Mouse (Mus musculus) kidney, embryonic 16.5 days (tissue): ENCODE data around the gene Rpl12. TPM values are rescaled to one million over a fixed set of nuclear protein-coding genes. Genes with fewer than 3 reads are reported as not detected.

Source experiments
- ATAC-seq: fragments of 200-750 bp; cut with Nextera tagmentation; 2 replicates; pipeline ENCODE4 v1.8.0; 2017; ENCODE audit warnings: moderate TSS enrichment; ENCODE audit not compliant: low FRiP score, low TSS enrichment
- H3K27ac ChIP-seq: fragments of 300-500 bp; sonication (generic); 2 replicates; pipeline ENCODE4 v1.5.1; 2014; ENCODE audit warnings: low read length
- H3K27me3 ChIP-seq: fragments of 300-500 bp; sonication (generic); 2 replicates; pipeline ENCODE4 v1.6.1; 2014; ENCODE audit warnings: low read length, control low read depth, mixed read lengths; ENCODE audit not compliant: insufficient read depth
- H3K36me3 ChIP-seq: fragments of 300-500 bp; sonication (generic); 2 replicates; pipeline ENCODE4 v1.6.1; 2014; ENCODE audit warnings: low read length, control low read depth, mixed read lengths; ENCODE audit not compliant: insufficient read depth
- H3K4me1 ChIP-seq: fragments of 300-500 bp; sonication (generic); 2 replicates; pipeline ENCODE4 v1.6.1; 2014; ENCODE audit warnings: low read length, control low read depth, mixed read lengths; ENCODE audit not compliant: insufficient read depth
- H3K4me2 ChIP-seq: fragments of 300-500 bp; sonication (generic); replicated peaks from 2 replicates; pipeline ENCODE4 v1.6.1; 2014; ENCODE audit warnings: low read depth, low read length
- H3K4me3 ChIP-seq: fragments of 300-500 bp; sonication (generic); 2 replicates; pipeline ENCODE4 v1.5.1; 2014; ENCODE audit warnings: mild to moderate bottlenecking, low read length
- H3K9ac ChIP-seq: fragments of 300-500 bp; sonication (generic); replicated peaks from 2 replicates; pipeline ENCODE4 v1.6.1; 2014; ENCODE audit warnings: low read length
- H3K9me3 ChIP-seq: fragments of 300-500 bp; sonication (generic); 2 replicates; pipeline ENCODE4 v1.6.1; 2016; ENCODE audit warnings: low read length, control low read depth
- WGBS: fragments of 180-500 bp; shearing (Covaris S2); extraction: QIAGEN DNeasy Blood & Tissue Kit; methylation state at CpG from one replicate; pipeline ENCODE4 v1.1.7; 2014; 5-methylcytosine and 5-hydroxymethylcytosine counted together
- polyA plus RNA-seq: library from polyadenylated mRNA; unstranded; fragments of >200 nt; fragmentation: Nextera tagmentation; extraction: Ambion mirVana; gene quantifications from 2 replicates; pipeline ENCODE4 v1.2.1, GENCODE M21; 2015

The Rpl12 gene
- polyA plus RNA-seq, 1 experiment from 2014 or later: 176 TPM

DNA sequence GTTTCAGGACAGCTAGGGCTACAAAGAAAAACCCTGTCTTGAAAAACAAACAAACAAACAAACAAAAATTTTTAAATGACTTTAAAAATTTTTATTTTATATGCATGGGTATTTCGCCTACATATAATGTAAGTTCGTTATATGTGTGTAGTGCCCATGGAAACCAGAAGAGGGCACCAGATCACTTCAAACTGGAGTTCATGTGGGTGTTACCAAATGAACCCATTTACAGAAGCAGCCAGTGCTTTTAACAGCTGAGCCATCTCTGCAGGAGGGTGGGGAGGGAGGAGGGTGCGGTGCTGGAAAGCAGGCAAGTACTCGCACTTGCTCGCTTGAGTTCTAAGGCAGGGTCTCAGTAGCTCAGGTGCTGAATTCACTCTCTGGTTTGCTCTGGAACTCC is 21.9 kb upstream of the Rpl12 start:
- Histone ChIP-seq H3K27me3 (no peaks in the 10 kb centered on the region), H3K27ac (no peak overlapping the region), H3K4me1 (no peaks in the 10 kb centered on the region), H3K4me2 (no peak overlapping the region), H3K36me3 (peaks cover 31% of the 10 kb centered on the region), H3K9me3 (no peaks in the 10 kb centered on the region), H3K9ac (no peak overlapping the region), H3K4me3 (no peak overlapping the region)
- 68% methylated on average over 5 of the region's 5 CpGs for WGBS
- no peak for ATAC-seq

DNA sequence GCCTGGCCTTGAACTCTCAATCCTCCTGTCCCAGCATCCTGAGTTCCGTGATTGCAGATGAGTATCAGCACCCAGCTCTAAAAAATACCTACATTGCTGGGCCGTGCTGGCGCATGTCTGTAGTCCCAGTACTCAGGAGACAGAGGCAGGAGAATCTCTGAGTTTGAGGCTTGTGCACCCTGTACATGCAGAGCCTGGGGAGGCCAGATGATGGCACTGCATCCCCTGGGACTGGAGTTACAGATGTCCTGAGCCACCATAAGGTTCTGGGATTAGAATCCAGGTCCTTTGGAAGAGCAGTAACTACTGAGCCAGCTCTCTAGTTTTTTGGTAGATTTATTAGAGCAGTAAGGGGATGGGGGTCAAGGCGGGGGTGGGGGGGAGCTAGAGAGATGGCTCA is 20.9 kb upstream of the Rpl12 start:
- H3K27ac ChIP-seq: no peak overlapping the region
- no peak overlapping the region for H3K9ac ChIP-seq
- WGBS: 94% methylated on average over 4 of the region's 4 CpGs
- H3K4me3 ChIP-seq: no peak overlapping the region
- H3K9me3 ChIP-seq: no peaks in the 10 kb centered on the region
- H3K27me3 ChIP-seq: no peaks in the 10 kb centered on the region
- H3K4me2 ChIP-seq: no peak overlapping the region
- H3K36me3 ChIP-seq: peaks cover 35% of the 10 kb centered on the region
- ATAC-seq: no peak
- no peaks in the 10 kb centered on the region for H3K4me1 ChIP-seq

DNA sequence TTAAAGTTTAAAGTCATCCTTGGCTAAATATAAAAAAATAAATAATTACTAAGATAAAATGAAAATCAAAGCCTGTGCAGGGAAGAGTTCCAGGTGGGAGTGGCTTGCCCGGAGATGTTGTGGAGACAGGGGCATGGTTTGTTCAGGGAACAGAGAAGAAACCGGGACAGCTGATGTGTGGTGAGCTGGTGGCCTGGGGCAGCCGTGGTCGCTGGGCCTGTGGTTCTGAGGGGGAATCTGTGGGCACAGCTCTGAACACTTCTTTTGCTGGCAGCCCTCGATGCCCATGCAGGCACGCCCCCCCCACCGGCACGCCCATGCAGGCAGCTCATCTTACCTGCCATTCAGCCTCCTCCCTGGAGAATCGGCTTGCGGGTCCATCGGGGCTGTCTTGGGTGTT is 13.9 kb upstream of the Rpl12 start:
- Histone ChIP-seq H3K27me3 (no peaks in the 10 kb centered on the region), H3K4me1 (no peaks in the 10 kb centered on the region), H3K9ac (no peak overlapping the region), H3K4me2 (no peak overlapping the region), H3K27ac (no peak overlapping the region), H3K9me3 (no peaks in the 10 kb centered on the region), H3K4me3 (no peak overlapping the region), H3K36me3 (peaks cover 22% of the 10 kb centered on the region)
- ATAC-seq: no peak
- 79% methylated on average over 11 of the region's 11 CpGs for WGBS

DNA sequence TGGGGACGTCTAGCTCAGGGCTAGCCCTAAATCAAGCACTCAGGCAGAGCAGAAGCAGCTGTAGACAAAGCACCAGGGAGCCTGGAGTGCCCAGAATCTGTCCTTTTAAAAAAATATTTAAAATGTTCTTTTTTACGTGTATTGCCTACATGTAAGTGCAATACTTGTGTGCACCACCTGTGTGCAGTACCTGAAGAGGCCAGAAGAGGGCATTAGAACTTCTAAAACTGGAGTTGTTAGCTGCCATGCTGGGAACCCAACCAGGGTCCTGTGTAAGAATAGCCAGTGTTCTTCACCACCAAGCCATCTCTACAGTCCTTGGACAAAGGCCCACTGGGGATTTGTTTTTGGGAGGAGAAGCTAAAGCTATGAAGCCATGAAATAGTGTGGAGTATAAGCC is 6.8 kb upstream of the Rpl12 start:
- Histone ChIP-seq H3K9ac (no peak overlapping the region), H3K36me3 (peaks cover 28% of the 10 kb centered on the region), H3K4me1 (no peaks in the 10 kb centered on the region; the same call in 1 of the 2 replicates), H3K27me3 (no peaks in the 10 kb centered on the region), H3K4me3 (no peak overlapping the region), H3K4me2 (no peak overlapping the region), H3K27ac (no peak overlapping the region), H3K9me3 (peaks cover 6% of the 10 kb centered on the region)
- no peak for ATAC-seq
- 90% methylated on average over 2 of the region's 2 CpGs for WGBS

DNA sequence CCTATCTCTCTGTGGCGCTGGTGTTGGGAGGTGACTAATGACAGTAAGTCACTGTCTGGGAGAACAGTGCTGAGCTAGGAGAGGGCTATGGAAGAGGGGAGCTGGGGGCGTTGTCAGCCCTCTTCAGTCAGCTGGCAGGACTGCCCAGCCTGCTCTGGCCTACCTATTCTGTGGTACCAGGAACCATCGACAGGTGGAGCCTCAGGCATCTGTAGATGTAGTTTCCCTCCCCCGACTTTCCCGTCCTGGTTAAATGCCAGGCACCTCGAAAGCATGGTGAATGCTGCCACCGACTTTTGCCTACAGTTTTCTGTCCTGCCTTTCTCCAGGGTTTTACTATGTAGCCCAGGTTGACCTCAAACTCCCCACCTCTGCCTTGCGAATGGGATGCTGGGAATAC is 4.0 kb upstream of the Rpl12 start:
- peaks cover 22% of the 10 kb centered on the region for H3K36me3 ChIP-seq
- H3K27me3 ChIP-seq: no peaks in the 10 kb centered on the region
- 52% methylated on average over 8 of the region's 8 CpGs for WGBS
- H3K9me3 ChIP-seq: peaks cover 6% of the 10 kb centered on the region
- no peak overlapping the region for H3K4me2 ChIP-seq
- H3K4me1 ChIP-seq: peaks cover 14% of the 10 kb centered on the region
- no peak overlapping the region for H3K4me3 ChIP-seq
- H3K9ac ChIP-seq: no peak overlapping the region
- ATAC-seq: no peak
- no peak overlapping the region for H3K27ac ChIP-seq

DNA sequence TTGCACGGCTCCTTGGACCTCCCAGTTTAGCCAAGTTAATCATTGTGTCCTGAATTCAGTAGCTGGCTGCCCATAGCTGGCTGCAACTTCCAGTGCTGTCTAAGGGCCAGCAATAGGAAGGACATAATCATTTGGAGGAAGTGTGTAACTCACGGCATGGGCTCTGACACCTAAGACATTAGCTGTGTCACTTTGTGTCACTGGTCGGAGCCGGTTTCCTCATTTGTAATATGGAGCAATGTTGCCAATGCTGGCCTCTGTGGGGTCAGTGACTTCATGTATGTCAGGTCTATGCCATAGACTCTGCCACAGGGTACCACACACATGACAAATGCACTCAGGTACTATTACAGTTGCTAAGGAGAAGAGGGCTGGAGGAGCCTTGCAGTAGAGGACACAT is 1.1 kb upstream of the Rpl12 start:
- H3K9ac ChIP-seq: peak overlapping the region; percentile 97; the same call in 1 of the 2 replicates
- ATAC-seq: no peak
- H3K4me2 ChIP-seq: peak overlapping the region; percentile 95; the same call in 1 of the 2 replicates
- H3K27ac ChIP-seq: no peak overlapping the region
- H3K4me1 ChIP-seq: peaks cover 36% of the 10 kb centered on the region
- 78% methylated on average over 4 of the region's 4 CpGs for WGBS
- no peaks in the 10 kb centered on the region for H3K9me3 ChIP-seq
- H3K4me3 ChIP-seq: no peak overlapping the region
- H3K27me3 ChIP-seq: no peaks in the 10 kb centered on the region
- peaks cover 21% of the 10 kb centered on the region for H3K36me3 ChIP-seq

DNA sequence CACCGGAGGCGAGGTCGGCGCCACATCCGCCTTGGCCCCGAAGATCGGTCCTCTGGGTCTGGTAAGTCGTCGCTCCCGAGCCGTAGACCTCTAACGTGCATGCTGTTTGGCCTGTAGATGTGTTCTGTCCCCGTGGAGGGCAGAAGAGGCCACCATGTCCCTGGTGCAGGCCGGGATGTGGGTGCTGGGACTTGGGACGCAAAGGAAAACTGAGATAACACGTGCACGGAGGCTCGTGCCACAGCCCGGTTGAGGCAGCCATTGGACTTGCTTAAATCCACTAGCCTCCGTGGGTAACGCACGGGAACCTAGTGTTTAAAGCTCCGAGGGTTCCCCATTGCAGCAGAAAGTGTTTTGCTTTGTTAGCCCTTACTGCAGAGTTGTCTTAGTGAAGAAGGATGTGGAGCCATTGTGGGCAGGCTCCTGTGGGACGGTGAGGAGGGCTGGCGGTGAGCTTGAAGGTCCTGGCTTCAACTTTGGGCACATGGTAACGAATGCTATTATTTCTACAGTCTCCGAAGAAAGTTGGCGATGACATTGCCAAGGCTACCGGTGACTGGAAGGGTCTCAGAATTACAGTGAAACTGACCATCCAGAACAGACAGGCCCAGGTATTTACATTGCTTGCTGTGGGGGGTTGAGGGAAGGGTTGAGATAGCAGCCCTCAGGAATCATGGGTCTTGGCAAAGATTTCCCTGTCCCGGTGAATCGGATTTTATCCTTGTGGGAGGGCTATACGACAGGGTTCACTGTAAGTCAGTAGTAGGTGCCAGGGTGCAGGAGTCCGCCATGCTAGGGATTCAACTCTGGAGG is 909 bp downstream of the Rpl12 start:
- H3K36me3 ChIP-seq: peaks cover 20% of the 10 kb centered on the region
- H3K27me3 ChIP-seq: no peaks in the 10 kb centered on the region
- H3K27ac ChIP-seq: peak overlapping the region; percentile 91
- peaks cover 46% of the 10 kb centered on the region for H3K4me1 ChIP-seq
- H3K9ac ChIP-seq: peak overlapping the region; percentile 97
- H3K9me3 ChIP-seq: no peaks in the 10 kb centered on the region
- peak overlapping the region; percentile 94 for H3K4me3 ChIP-seq
- peak overlapping the region; percentile 95 for H3K4me2 ChIP-seq
- ATAC-seq: no peak
- under 1% methylated on average over 33 of the region's 33 CpGs for WGBS

DNA sequence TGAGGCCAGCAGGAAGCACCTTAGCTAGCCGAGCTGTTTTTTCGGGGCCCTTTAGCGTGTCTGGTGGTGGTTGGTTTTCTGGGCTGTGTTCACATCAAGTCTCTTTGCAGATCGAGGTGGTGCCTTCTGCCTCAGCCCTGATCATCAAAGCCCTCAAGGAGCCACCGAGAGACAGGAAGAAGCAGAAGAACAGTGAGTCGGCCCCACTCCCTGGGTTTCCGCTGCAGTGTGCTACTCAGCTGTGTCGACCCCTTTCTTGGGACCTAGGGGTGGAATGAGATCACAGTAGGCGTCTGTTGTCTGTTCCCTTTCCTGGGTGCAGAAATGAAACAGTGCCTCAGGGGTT is 1.5 kb downstream of the Rpl12 start:
- Histone ChIP-seq H3K9ac (peak overlapping the region; percentile 97), H3K4me2 (peak overlapping the region; percentile 95), H3K4me3 (peak overlapping the region; percentile 94), H3K27ac (peak overlapping the region; percentile 91), H3K27me3 (no peaks in the 10 kb centered on the region), H3K9me3 (no peaks in the 10 kb centered on the region), H3K36me3 (peaks cover 20% of the 10 kb centered on the region), H3K4me1 (peaks cover 52% of the 10 kb centered on the region)
- 4% methylated on average over 9 of the region's 9 CpGs for WGBS
- ATAC-seq: no peak

DNA sequence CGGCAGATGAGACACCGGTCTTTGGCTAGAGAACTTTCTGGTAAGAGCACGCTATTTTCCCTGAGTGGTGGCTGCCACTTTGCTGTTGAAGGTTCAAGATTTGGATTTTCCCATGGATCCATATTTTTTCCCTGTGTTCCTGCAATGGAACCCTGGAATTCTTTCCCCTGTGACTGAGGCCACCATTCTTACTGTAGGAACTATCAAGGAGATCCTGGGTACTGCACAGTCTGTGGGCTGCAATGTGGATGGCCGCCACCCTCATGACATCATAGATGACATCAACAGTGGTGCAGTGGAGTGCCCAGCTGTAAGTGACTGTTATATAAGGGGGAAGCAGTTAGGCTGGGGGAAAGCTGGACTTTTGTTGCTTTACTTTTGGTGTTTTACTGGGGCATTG is 2.2 kb downstream of the Rpl12 start:
- H3K4me3 ChIP-seq: peak overlapping the region; percentile 94
- H3K9me3 ChIP-seq: no peaks in the 10 kb centered on the region
- 61% methylated on average over 4 of the region's 4 CpGs for WGBS
- peak overlapping the region; percentile 97 for H3K9ac ChIP-seq
- H3K27me3 ChIP-seq: no peaks in the 10 kb centered on the region
- peak overlapping the region; percentile 91; the same call in 1 of the 2 replicates for H3K27ac ChIP-seq
- peak overlapping the region; percentile 95 for H3K4me2 ChIP-seq
- peaks cover 20% of the 10 kb centered on the region for H3K36me3 ChIP-seq
- H3K4me1 ChIP-seq: peaks cover 52% of the 10 kb centered on the region
- no peak for ATAC-seq

DNA sequence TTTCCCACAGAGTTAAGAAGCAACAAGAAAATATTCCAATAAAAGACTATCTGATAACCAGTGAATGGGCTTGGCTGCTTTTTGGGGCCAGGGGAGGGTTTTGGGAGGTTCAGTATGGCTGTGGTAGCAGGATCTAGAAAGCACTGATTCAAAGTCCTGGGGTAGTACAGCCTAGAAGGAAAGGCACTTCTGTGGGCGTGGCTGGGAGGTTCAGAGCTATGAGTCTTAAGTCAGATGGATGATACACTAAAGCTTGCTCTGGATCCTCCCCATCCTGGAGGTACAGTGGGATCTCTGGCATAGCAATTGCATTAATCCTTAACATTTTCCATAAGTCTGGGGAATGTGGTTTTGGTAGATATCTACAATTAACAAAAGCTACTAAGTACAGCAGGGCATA is 2.6 kb downstream of the Rpl12 start:
- Histone ChIP-seq H3K9ac (peak overlapping the region; percentile 7; the same call in 1 of the 2 replicates), H3K4me2 (peak overlapping the region; percentile 95), H3K27me3 (no peaks in the 10 kb centered on the region), H3K27ac (no peak overlapping the region), H3K4me3 (peak overlapping the region; percentile 94), H3K4me1 (peaks cover 52% of the 10 kb centered on the region), H3K9me3 (no peaks in the 10 kb centered on the region), H3K36me3 (peaks cover 20% of the 10 kb centered on the region)
- ATAC-seq: no peak
- WGBS: 76% methylated on average over 1 of the region's 1 CpGs
